Mouse (Mus musculus): ENCODE results near the gene Mettl8. TPM values are rescaled to one million over a fixed set of nuclear protein-coding genes. Genes with fewer than 3 reads are reported as not detected.

Gene Mettl8
- total RNA-seq, 1 experiment from 2014 or later, result 7.7 TPM

- peak; percentile 62 for ATAC-seq (replicated peaks; ENCODE audit: insufficient number of reproducible peaks, low FRiP score, low TSS enrichment, poor library complexity, severe bottlenecking)
Measured at GRCm38 (mm10) chr2:71039522-71040121, 15.8 kb downstream of the Mettl8 start.

- ATAC-seq (replicated peaks; ENCODE audit: insufficient number of reproducible peaks, low FRiP score, low TSS enrichment, poor library complexity, severe bottlenecking), result no peak
Measured at GRCm38 (mm10) chr2:71037447-71037846, 17.9 kb downstream of the Mettl8 start.

- ATAC-seq (replicated peaks; ENCODE audit: insufficient number of reproducible peaks, low FRiP score, low TSS enrichment, poor library complexity, severe bottlenecking), result no peak
Measured at GRCm38 (mm10) chr2:71033987-71034386, 21.4 kb downstream of the Mettl8 start.

DNA sequence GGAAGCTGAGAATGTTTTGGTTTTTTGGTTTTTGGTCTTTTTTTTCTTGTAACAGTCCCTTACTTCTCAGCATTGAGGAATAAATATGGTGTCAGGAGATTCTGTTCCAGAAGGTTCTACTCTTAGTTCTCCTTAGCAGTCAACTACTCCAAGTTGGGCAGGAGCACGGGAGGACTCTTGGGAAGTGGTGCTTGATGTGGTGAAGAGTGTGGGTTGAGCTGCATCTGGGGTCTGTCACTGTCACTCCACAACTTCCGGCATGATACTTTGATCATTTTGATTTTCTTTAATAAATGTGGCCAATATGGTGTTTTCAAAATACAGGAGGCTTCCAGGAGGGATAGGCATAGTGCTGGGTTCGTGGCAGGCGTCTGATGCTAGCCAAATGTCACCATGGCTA lies 22.4 kb downstream of the Mettl8 start:
- ATAC-seq (replicated peaks; ENCODE audit: insufficient number of reproducible peaks, low FRiP score, low TSS enrichment, poor library complexity, severe bottlenecking), result no peak

DNA sequence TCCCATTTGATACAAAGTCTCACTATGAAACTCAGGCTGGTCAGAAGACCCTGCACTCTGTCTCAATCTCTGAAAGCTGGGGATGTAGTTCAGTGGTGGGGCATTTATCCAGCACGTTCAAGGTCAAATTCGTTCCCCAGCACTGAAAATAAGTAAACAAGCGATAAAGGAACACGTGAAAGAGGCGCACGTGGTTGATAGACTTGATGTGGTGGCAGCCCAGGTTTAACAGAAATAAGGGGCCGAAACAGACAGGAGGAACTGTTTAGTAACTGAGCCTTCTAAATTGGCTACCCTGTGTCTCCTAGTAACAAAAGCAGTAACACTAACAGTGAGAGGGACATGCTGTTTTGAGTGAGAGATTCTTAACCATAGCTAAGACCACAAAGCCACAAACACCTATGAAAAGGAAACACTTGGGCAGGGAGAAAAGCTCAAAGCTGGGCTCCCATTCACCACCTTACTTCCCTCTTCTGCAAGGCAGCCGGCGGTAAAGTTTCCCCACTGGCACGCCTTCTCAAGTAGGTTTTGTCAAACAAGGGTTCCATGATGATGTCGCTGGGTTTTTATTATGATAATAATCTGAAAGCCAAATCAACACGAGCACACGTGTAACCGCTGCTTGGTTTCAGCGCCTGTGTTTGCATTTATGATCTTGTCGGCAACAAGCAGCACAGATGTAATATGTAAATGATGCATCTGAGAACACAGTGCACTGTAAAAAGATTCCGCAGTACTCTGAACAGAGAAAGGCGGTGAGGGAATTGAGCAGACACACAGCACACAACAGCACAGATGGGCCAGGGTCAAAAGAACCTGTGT lies 23.2 kb downstream of the Mettl8 start:
- peak; percentile 76 for ATAC-seq (replicated peaks; ENCODE audit: insufficient number of reproducible peaks, low FRiP score, low TSS enrichment, poor library complexity, severe bottlenecking)

GRCm38 (mm10) chr2:71030663-71031062 lies 24.7 kb downstream of the Mettl8 start:
- no peak for ATAC-seq (replicated peaks; ENCODE audit: insufficient number of reproducible peaks, low FRiP score, low TSS enrichment, poor library complexity, severe bottlenecking)

DNA sequence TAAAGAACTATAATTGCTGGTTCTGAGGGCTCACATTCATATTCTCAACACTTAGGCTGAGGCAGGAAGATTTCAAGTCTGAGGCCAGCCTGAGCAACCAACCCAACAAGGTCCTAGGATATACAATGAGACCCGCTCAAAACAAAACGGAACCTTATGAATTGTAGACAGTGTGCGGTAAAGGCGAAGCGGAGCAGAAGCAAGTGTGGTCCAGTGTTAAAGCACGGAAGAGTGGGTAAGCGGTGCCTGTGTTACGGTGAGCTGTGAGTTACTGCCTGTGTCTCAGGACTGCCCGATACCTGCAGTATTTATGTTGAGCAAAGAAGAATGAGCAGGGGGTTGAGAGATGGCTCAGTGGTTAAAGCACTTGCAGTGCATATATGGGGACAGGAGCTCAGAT lies 27.8 kb downstream of the Mettl8 start:
- no peak for ATAC-seq (replicated peaks; ENCODE audit: insufficient number of reproducible peaks, low FRiP score, low TSS enrichment, poor library complexity, severe bottlenecking)

DNA sequence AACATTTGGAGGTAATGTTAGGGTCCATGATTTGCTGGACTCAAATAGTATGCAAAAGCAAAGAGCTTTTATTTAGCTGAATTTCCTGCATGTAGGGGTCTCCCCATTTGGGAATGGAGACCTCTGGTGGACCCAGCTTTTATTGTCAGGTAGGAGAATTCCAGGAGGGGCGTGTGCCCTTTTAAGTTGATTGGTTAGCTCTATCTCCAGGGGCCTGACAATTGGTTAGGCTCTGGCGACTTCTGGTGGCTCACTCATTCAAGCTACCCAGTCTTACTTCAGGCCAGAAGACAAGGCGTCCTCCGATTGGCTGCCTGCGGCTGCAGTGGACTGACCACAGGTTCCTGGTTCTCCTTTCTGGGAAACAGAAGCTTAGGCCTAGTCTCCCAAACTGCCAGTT lies 28.6 kb downstream of the Mettl8 start:
- no peak for ATAC-seq (replicated peaks; ENCODE audit: insufficient number of reproducible peaks, low FRiP score, low TSS enrichment, poor library complexity, severe bottlenecking)

DNA sequence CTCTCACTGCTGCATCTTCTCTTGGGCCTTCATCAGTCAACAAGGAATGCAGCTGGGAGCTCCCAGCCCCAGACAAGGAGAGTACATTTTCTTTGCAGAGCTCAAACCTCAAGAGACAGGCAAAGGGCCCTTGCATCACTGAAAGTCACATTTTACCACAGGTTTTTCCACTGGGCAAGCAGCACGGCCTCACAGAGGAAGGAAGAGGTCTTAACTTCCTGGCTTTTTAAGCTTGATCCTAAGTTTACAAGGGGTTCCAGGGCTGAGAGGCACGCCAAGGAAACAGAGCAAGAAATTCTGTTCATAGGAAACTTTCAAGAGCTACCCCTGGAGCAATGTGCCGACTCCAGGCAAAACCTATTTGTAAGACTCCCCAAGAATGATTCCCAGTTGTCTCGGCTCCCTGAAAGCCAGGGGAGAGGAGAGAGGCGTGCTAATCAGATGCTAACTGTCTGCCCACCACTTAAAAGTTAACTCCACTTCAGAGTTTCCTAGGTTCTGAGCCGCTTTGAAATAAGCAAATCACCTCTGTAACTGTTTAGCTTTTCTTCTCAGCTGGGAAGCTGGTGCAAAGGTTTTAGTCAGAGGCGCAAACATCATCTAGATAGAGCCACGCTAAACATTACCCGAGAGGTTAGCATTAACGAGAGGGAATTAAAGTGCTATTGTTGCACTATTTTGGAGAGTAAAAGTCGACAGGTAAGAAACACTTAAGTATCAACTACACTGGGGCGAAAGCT lies 29.6 kb downstream of the Mettl8 start:
- ATAC-seq (replicated peaks; ENCODE audit: insufficient number of reproducible peaks, low FRiP score, low TSS enrichment, poor library complexity, severe bottlenecking), result no peak

GRCm38 (mm10) chr2:71023986-71024385 lies 31.4 kb downstream of the Mettl8 start:
- ATAC-seq (replicated peaks; ENCODE audit: insufficient number of reproducible peaks, low FRiP score, low TSS enrichment, poor library complexity, severe bottlenecking), result no peak

DNA sequence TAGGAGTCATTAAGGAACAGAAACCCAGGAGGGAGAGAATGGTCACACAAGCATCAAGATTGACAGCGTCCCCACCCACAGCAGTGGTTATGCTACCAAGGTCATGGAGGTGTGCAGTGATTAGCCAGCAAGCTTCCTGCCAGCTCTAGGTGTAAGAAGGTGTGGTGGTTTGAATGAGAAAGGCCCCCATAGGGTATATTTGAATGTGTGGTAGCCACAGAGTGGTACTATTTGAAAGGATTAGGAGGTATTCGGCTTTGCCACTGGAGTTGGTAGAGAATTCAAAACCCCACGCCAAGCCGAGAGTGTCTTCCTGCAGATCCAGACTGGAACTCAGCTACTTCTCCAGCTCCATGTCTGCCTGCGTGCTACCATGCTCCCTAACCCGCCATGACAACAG lies 32.4 kb downstream of the Mettl8 start:
- no peak for ATAC-seq (replicated peaks; ENCODE audit: insufficient number of reproducible peaks, low FRiP score, low TSS enrichment, poor library complexity, severe bottlenecking)

DNA sequence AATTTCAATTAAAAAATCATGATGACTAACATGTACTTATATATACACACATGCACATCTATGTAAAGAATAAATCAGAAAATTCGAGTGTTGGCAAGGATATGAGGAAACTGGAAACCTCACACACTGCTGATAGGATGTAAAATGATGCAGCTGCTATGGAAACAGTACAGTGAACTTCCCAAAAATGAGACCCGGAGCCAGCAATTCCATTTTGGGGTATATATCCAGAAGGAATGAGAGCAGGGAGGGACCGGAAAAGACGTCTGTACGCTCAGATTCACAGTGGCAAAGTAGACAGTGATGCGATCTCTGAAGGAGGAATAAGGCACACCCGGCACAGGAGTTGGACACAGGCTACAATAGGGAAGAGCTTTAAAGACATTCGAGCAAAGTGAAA lies 34.7 kb downstream of the Mettl8 start:
- ATAC-seq (replicated peaks; ENCODE audit: insufficient number of reproducible peaks, low FRiP score, low TSS enrichment, poor library complexity, severe bottlenecking), result no peak

GRCm38 (mm10) chr2:71019704-71020375 lies 35.5 kb downstream of the Mettl8 start:
- no peak for ATAC-seq (replicated peaks; ENCODE audit: insufficient number of reproducible peaks, low FRiP score, low TSS enrichment, poor library complexity, severe bottlenecking)

GRCm38 (mm10) chr2:71019277-71019676 lies 36.1 kb downstream of the Mettl8 start:
- no peak for ATAC-seq (replicated peaks; ENCODE audit: insufficient number of reproducible peaks, low FRiP score, low TSS enrichment, poor library complexity, severe bottlenecking)

GRCm38 (mm10) chr2:71013521-71013920 lies 41.9 kb downstream of the Mettl8 start:
- no peak for ATAC-seq (replicated peaks; ENCODE audit: insufficient number of reproducible peaks, low FRiP score, low TSS enrichment, poor library complexity, severe bottlenecking)

DNA sequence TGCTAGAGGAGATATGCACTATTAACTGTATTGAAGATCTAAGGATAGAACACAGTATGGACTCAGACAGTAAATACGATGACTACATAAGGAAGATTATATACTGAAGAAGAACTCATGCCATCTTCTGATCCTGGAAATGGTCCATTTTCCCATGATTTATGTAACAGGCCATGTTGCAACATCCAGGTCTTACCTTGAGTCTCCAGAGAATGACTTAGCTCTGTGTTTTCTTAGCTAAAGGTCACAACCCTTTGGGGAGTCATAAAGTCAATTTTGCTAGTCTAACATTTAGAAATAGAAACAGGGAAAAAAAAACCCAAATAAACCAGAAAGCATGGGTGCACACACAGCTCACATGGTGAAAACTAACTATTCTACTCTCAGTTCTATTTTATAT lies 43.6 kb downstream of the Mettl8 start:
- ATAC-seq (replicated peaks; ENCODE audit: insufficient number of reproducible peaks, low FRiP score, low TSS enrichment, poor library complexity, severe bottlenecking), result no peak

- no peak for ATAC-seq (replicated peaks; ENCODE audit: insufficient number of reproducible peaks, low FRiP score, low TSS enrichment, poor library complexity, severe bottlenecking)
Measured at GRCm38 (mm10) chr2:71004354-71004753, 51.0 kb downstream of the Mettl8 start.

DNA sequence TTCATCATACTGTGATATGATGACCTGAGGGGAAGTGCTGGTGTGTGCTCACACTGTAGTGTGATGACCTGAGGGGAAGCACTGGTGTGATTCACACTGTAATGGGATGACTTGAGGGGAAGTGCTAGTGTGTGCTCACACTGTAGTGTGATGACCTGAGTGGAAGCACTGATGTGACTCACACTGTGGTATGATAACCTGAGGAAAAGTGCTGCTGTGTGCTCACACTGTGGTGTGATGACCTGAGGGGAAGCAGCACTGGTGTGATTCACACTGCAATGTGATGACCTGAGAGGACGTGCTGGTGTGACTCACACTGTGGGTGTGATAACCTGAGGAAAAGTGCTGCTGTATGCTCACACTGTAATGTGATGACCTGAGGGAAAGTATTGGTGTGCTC lies 52.9 kb downstream of the Mettl8 start:
- no peak for ATAC-seq (replicated peaks; ENCODE audit: insufficient number of reproducible peaks, low FRiP score, low TSS enrichment, poor library complexity, severe bottlenecking)

DNA sequence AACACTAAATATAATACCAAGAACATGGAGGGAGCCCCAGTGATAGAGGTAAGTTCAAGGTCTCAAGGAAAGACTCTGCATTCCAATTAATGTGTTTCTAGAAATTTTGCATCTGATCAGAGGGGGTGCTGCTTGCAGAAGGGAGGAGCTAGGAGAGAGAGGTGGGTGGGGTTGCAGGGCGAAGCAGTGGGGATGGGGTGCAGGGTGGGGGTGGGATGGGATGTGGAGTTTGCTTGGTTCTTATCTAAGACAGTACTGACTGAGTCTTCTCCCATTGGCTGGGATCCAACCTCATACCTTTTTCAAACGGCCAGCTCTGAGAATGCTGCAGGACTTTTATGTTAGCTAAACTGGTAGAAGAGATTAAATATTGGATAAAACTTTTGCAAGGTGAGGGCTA lies 56.6 kb downstream of the Mettl8 start:
- no peak for ATAC-seq (replicated peaks; ENCODE audit: insufficient number of reproducible peaks, low FRiP score, low TSS enrichment, poor library complexity, severe bottlenecking)

Measured in monocyte, adult 5-6 weeks (primary cell).